In genomic region chr13:11017584-11017983, GRCm38 (mm10) we compare ENCODE assay signal across 9 mouse cellular contexts.
"Had no signal": no experiment of that assay in that cellular context is flagged by ENCODE, and none has a peak within 500 bp of the region (broad histone marks: within the 10 kb centered on the region; RNA-seq: fewer than 3 reads in every experiment).

No protein-coding gene starts in this region.

- DNase-seq: kidney, postnatal 14 days; kidney, postnatal 4 days; left cerebral cortex, postnatal 4 days; liver, postnatal 0 days; lung, embryonic 14.5 days; retina, postnatal 1 day; right cerebral cortex, postnatal 25 days; spleen, adult 18-20 months; thymus, postnatal 25 days had no signal
